22 mouse cellular contexts compared by ENCODE assay signal in the genomic region with DNA sequence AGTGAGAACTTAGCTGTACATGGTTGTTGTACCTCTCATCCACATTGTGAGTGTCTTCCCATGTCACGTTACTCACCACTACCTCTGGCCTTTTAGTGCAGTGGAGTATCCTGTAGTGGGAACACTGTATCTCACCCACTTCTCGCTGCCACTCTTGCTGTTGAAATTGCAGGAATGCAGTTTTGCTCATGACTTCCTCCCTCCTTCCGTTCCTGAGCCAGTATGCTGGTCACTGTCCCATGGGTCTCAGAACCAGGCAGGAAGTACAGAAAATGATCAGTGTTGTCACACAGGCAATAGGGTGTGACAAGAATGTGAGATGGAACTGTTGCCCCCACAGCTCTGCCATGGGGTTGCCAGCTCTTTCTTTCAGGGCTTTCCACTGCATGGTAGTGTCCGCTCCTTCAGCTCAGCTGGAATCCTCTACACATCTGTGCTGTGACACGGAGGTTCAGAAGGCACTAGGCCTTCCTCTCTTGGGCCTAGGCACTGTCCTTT.
DNase-seq lines count a peak whose midpoint lies in the region; ATAC-seq and TF ChIP-seq lines count a peak whose summit lies in the region.
"Had no signal": no experiment of that assay in that cellular context is flagged by ENCODE, and none has a peak within 500 bp of the region (broad histone marks: within the 10 kb centered on the region; RNA-seq: fewer than 3 reads in every experiment).

No protein-coding gene starts in this region.

- ATAC-seq in heart, postnatal 0 days (ENCODE audit: insufficient read depth, low read depth): no peak
- ATAC-seq in liver, postnatal 0 days: 0 out of 2 replicates have a peak, but pooled peaks have one; percentile 13
- ATAC-seq in megakaryocyte progenitor cell, adult 5-6 weeks (replicated peaks; ENCODE audit: poor library complexity): peak; percentile 27; the same call in 1 of the 2 replicates
- ATAC-seq: intestine, embryonic 15.5 days; midbrain, embryonic 15.5 days had no signal

- H3K4me2 ChIP-seq in heart, postnatal 0 days (ENCODE audit: low read depth, low read length): no peak overlapping the region
- no peak overlapping the region for H3K4me2 ChIP-seq in liver, postnatal 0 days (ENCODE audit: low read depth, low read length)
- H3K4me2 ChIP-seq: embryonic facial prominence, embryonic 15.5 days; heart, embryonic 12.5 days; hindbrain, embryonic 14.5 days; intestine, embryonic 15.5 days; limb, embryonic 15.5 days; midbrain, embryonic 15.5 days; neural tube, embryonic 15.5 days had no signal

- TF ChIP-seq CTCF in heart, postnatal 0 days (IDR thresholded peaks at IDR 0.05; ENCODE audit: low read depth): no peak
- no peak for TF ChIP-seq CTCF in liver, postnatal 0 days (IDR thresholded peaks at IDR 0.05; ENCODE audit: low read depth)

- WGBS in heart, postnatal 0 days: 68% methylated on average over 5 of the region's 5 CpGs
- WGBS in liver, postnatal 0 days (ENCODE audit: insufficient replicate concordance): 60% methylated on average over 5 of the region's 5 CpGs

- peaks cover 78% of the 10 kb centered on the region for H3K36me3 ChIP-seq in heart, postnatal 0 days (replicated peaks; ENCODE audit: control insufficient read depth, insufficient read depth, low read length)
- H3K36me3 ChIP-seq in liver, postnatal 0 days (replicated peaks; ENCODE audit: insufficient read depth, low read length): peaks cover 17% of the 10 kb centered on the region

- intact Hi-C loops in heart, postnatal 25 days (cut with DNase I): loop anchor here (5.0 kb wide), 1 partner anchor 66 kb away; no protein-coding TSS in a partner anchor

- H3K4me3 ChIP-seq in heart, postnatal 0 days (ENCODE audit: low read depth, low read length): no peak overlapping the region
- no peak overlapping the region for H3K4me3 ChIP-seq in liver, postnatal 0 days (ENCODE audit: low read depth, low read length)
- no peak overlapping the region for H3K4me3 ChIP-seq in brown adipose tissue, adult 24 weeks (ENCODE audit: insufficient read depth, low read depth, low read length)
- H3K4me3 ChIP-seq: embryonic facial prominence, embryonic 15.5 days; forebrain, embryonic 10.5 days; heart, embryonic 12.5 days; intestine, embryonic 15.5 days; limb, embryonic 15.5 days; midbrain, embryonic 15.5 days; neural tube, embryonic 15.5 days had no signal

- no peak for TF ChIP-seq EP300 in heart, postnatal 0 days (IDR thresholded peaks at IDR 0.05; ENCODE audit: low read depth)
- TF ChIP-seq EP300 in liver, postnatal 0 days (IDR thresholded peaks at IDR 0.05; ENCODE audit: low read depth): no peak

- H3K27me3 ChIP-seq in heart, postnatal 0 days (ENCODE audit: control insufficient read depth, insufficient read depth, low read length): no peaks in the 10 kb centered on the region
- H3K27me3 ChIP-seq in liver, postnatal 0 days (ENCODE audit: insufficient read depth, low read length): no peaks in the 10 kb centered on the region
- H3K27me3 ChIP-seq: embryonic facial prominence, embryonic 15.5 days; heart, embryonic 12.5 days; intestine, embryonic 15.5 days; limb, embryonic 15.5 days; midbrain, embryonic 15.5 days; neural tube, embryonic 15.5 days had no signal

- no peaks in the 10 kb centered on the region for H3K9me3 ChIP-seq in heart, postnatal 0 days (replicated peaks; ENCODE audit: control insufficient read depth, low read length)
- H3K9me3 ChIP-seq in liver, postnatal 0 days (ENCODE audit: low read length): no peaks in the 10 kb centered on the region
- H3K9me3 ChIP-seq: embryonic facial prominence, embryonic 15.5 days; forebrain, embryonic 10.5 days; heart, embryonic 12.5 days; intestine, embryonic 15.5 days; limb, embryonic 15.5 days; midbrain, embryonic 15.5 days; neural tube, embryonic 15.5 days had no signal

- H3K4me1 ChIP-seq in heart, postnatal 0 days (ENCODE audit: control insufficient read depth, insufficient read depth): peaks cover 18% of the 10 kb centered on the region
- peaks cover 6% of the 10 kb centered on the region; the same call in 1 of the 2 replicates for H3K4me1 ChIP-seq in liver, postnatal 0 days (ENCODE audit: insufficient read depth)
- H3K4me1 ChIP-seq in brown adipose tissue, adult 24 weeks (ENCODE audit: control insufficient read depth, insufficient read depth, insufficient read length, low read length): peaks cover 34% of the 10 kb centered on the region
- H3K4me1 ChIP-seq: forebrain, embryonic 10.5 days had no signal

- DNase-seq in heart, postnatal 0 days (ENCODE audit: low spot score): no peak
- DNase-seq in heart, postnatal 25 days (ENCODE audit: low spot score): no peak
- no peak for DNase-seq in liver, postnatal 0 days
- no peak for DNase-seq in liver
- no peak for DNase-seq in frontal cortex, adult 2 months (ENCODE audit: extremely low spot score in 1 of 2, low spot score in 1 of 2)
- DNase-seq: cerebellum, adult 11 months; cerebellum, postnatal 36 days; gastrocnemius, postnatal 36 days; heart, postnatal 36 days; layer of hippocampus, postnatal 36 days; spleen, adult 18-20 months had no signal

- H3K27ac ChIP-seq in heart, postnatal 0 days (ENCODE audit: low read depth): 0 out of 2 replicates have a peak overlapping the region, but pooled peaks have one; percentile 23
- peak overlapping the region; percentile 64; the same call in 1 of the 2 replicates for H3K27ac ChIP-seq in liver, postnatal 0 days (ENCODE audit: low read depth)
- peak overlapping the region; percentile 64 for H3K27ac ChIP-seq in brown adipose tissue, adult 24 weeks (replicated peaks; ENCODE audit: low read depth, low read length)
- H3K27ac ChIP-seq: embryonic facial prominence, embryonic 15.5 days; forebrain, embryonic 10.5 days; hindbrain, embryonic 14.5 days; intestine, embryonic 15.5 days; limb, embryonic 15.5 days; midbrain, embryonic 15.5 days; neural tube, embryonic 15.5 days; stomach, postnatal 0 days had no signal

- no peak overlapping the region for H3K9ac ChIP-seq in heart, postnatal 0 days (replicated peaks; ENCODE audit: low read depth, low read length)
- no peak overlapping the region for H3K9ac ChIP-seq in liver, postnatal 0 days (replicated peaks)
- H3K9ac ChIP-seq: embryonic facial prominence, embryonic 15.5 days; heart, embryonic 12.5 days; hindbrain, embryonic 14.5 days; intestine, embryonic 15.5 days; limb, embryonic 15.5 days; midbrain, embryonic 15.5 days; neural tube, embryonic 15.5 days had no signal
